Mouse (Mus musculus) brain, embryonic 14.5 days (tissue): ENCODE results near the gene Olfr491.

ENCODE experiments used
- CTCF ChIP-seq: fragments of 200-500 bp; IDR thresholded peaks from 2 replicates; pipeline ENCODE4 v1.5.1; 2012; ENCODE audit warnings: inconsistent platforms, mild to moderate bottlenecking, moderate library complexity, borderline replicate concordance; ENCODE audit not compliant: insufficient read depth, insufficient read length; ENCODE audit errors: extremely low read depth
- POLR2A ChIP-seq: fragments of 200-500 bp; IDR thresholded peaks from 2 replicates; pipeline ENCODE4 v1.6.1; 2012; ENCODE audit warnings: mild to moderate bottlenecking, inconsistent platforms, borderline replicate concordance; ENCODE audit not compliant: poor library complexity, insufficient read depth, insufficient read length, severe bottlenecking; ENCODE audit errors: extremely low read depth

DNA sequence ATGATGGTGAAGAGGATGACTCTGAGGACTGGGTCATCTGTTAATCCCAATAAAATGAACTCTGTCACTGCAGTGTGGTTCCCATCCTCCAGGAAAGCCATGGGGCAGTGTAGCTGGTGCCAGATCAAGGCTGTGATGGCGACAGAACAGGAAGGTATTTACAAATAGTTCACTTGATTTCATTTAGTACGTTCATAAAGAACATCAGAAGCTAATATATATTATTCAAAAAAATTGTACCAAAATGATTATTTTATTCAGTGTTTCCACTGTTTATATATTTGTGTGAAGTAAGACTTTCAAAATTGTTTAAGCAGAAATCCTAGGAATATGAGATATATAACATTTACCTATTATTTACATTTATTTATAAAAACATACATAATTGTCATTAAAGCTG lies 10.3 kb downstream of the Olfr491 start, which contains the start of gene Olfr492:
- TF ChIP-seq CTCF (no peak), POLR2A (no peak)
